Mouse (Mus musculus) hindbrain, embryonic 14.5 days (tissue): Measurements from ENCODE around the gene Nfam1. TPM values are rescaled to one million over a fixed set of nuclear protein-coding genes. Genes with fewer than 3 reads are reported as not detected.
A peak's percentile ranks its signal among the peaks of the same experiment; 100 is the strongest.

ENCODE experiments used
- ATAC-seq: fragments of 200-750 bp; cut with Nextera tagmentation; 2 replicates; pipeline ENCODE4 v1.8.0; 2017; ENCODE audit warnings: moderate number of reproducible peaks, mild to moderate bottlenecking, moderate TSS enrichment, moderate library complexity; ENCODE audit not compliant: low FRiP score
- DNase-seq: peaks from one replicate; pipeline ENCODE4 v3.0.0-alpha.2; 2015; ENCODE audit warnings: low spot score
- H3K27ac ChIP-seq: fragments of 300-500 bp; sonication (generic); 2 replicates; pipeline ENCODE4 v1.5.1; 2014; ENCODE audit warnings: mild to moderate bottlenecking, moderate library complexity
- H3K27me3 ChIP-seq: fragments of 300-500 bp; sonication (generic); 2 replicates; pipeline ENCODE4 v1.6.1; 2014; ENCODE audit warnings: mild to moderate bottlenecking, low read length, mixed read lengths; ENCODE audit not compliant: control insufficient read depth, insufficient read depth
- H3K36me3 ChIP-seq: fragments of 300-500 bp; sonication (generic); replicated peaks from 2 replicates; pipeline ENCODE4 v1.6.1; 2014; ENCODE audit not compliant: control insufficient read depth, insufficient read depth
- H3K4me1 ChIP-seq: fragments of 300-500 bp; sonication (generic); replicated peaks from 2 replicates; pipeline ENCODE4 v1.6.1; 2014; ENCODE audit warnings: antibody characterized with exemption, low read length, mixed read lengths; ENCODE audit not compliant: control insufficient read depth, insufficient read depth
- H3K4me2 ChIP-seq: fragments of 300-500 bp; sonication (generic); replicated peaks from 2 replicates; pipeline ENCODE4 v1.6.1; 2014; ENCODE audit warnings: mild to moderate bottlenecking, moderate library complexity
- H3K4me3 ChIP-seq: fragments of 300-500 bp; sonication (generic); replicated peaks from 2 replicates; pipeline ENCODE4 v1.5.1; 2014; ENCODE audit warnings: mild to moderate bottlenecking, low read length
- H3K9ac ChIP-seq: fragments of 300-500 bp; sonication (generic); 2 replicates; pipeline ENCODE4 v1.6.1; 2014
- H3K9me3 ChIP-seq: fragments of 300-500 bp; sonication (generic); 2 replicates; pipeline ENCODE4 v1.6.1; 2016; ENCODE audit warnings: low read length; ENCODE audit not compliant: control insufficient read depth
- WGBS: fragments of 180-500 bp; shearing (Covaris S2); extraction: QIAGEN DNeasy Blood & Tissue Kit; methylation state at CpG from one replicate; pipeline ENCODE4 v1.1.7; 2014; 5-methylcytosine and 5-hydroxymethylcytosine counted together
- polyA plus RNA-seq: library from polyadenylated mRNA; unstranded; fragments of >200 nt; fragmentation: Nextera tagmentation; extraction: Ambion mirVana; gene quantifications from 2 replicates; pipeline ENCODE4 v1.2.1, GENCODE M21; 2014

Gene Nfam1
- polyA plus RNA-seq, 1 experiment from 2014 or later = 1.9 TPM

DNA sequence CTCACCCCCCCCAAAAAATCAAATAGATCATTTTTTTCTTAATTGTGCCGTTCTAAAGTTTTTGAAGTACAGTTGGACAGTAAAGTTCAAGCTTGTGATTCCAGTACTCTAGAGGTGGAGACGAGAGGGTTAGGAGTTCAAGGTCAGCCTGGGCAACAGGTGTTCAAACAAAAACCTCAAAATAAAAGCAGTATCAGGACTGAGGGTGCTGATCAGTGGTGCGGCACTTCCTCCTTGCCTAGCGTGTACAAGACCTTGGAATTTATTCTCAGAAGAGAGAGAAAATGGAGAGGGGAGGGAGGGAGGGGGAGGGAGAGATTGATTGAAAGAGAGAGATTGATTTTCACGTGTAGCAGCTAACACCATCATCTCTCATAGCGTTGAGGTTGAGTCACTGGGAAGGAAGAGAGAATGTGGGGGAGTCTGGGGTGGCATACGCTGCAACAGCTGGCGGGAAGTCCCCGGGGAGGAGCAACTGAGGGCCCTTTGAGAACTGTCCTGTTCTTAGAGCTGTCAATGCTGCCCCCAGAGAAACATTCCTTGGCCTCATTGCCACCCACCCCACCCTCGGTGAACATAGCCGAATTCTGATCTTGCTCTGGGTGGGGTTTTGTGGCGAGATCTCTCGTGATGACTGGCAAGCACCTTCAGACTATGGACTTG is 24.2 kb downstream of the Nfam1 start:
- Histone ChIP-seq H3K9me3 (no peaks in the 10 kb centered on the region), H3K4me3 (no peak overlapping the region), H3K9ac (no peak overlapping the region), H3K27ac (no peak overlapping the region), H3K27me3 (no peaks in the 10 kb centered on the region), H3K4me2 (no peak overlapping the region), H3K4me1 (peaks cover 22% of the 10 kb centered on the region), H3K36me3 (no peaks in the 10 kb centered on the region)
- no peak for DNase-seq
- no peak for ATAC-seq
- 64% methylated on average over 13 of the region's 13 CpGs for WGBS

DNA sequence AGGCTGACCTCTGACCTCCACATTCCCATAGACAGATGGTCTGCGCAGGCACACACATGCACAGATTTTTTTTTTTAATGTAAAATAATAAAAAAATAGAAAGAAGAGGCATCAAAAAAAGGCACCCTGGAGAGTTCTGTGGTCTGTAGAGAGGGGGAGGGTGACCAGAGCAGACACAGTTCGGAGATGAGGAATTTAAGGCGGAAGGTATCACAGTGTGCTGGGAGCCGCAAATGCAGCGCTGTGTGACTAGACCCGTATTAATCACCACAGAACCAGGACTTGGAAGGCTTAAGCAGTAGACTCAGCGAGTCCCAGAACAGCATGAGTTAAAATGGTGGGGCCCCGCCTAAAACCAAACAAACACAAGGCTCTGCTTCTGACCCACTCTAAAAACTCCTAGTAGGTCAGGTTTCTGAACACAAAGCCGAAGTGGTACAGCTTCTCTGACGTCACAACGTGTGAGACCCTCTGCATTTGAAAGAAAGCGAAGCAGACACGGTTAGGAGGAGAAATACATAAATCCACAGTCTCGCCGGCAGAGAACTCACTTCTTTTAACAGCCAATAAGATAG is 25.7 kb downstream of the Nfam1 start:
- no peak for ATAC-seq
- no peak overlapping the region for H3K9ac ChIP-seq
- DNase-seq = no peak
- no peak overlapping the region for H3K27ac ChIP-seq
- no peak overlapping the region for H3K4me3 ChIP-seq
- no peaks in the 10 kb centered on the region for H3K27me3 ChIP-seq
- H3K36me3 ChIP-seq = no peaks in the 10 kb centered on the region
- no peaks in the 10 kb centered on the region for H3K9me3 ChIP-seq
- peaks cover 33% of the 10 kb centered on the region for H3K4me1 ChIP-seq
- H3K4me2 ChIP-seq = no peak overlapping the region
- 56% methylated on average over 15 of the region's 15 CpGs for WGBS

DNA sequence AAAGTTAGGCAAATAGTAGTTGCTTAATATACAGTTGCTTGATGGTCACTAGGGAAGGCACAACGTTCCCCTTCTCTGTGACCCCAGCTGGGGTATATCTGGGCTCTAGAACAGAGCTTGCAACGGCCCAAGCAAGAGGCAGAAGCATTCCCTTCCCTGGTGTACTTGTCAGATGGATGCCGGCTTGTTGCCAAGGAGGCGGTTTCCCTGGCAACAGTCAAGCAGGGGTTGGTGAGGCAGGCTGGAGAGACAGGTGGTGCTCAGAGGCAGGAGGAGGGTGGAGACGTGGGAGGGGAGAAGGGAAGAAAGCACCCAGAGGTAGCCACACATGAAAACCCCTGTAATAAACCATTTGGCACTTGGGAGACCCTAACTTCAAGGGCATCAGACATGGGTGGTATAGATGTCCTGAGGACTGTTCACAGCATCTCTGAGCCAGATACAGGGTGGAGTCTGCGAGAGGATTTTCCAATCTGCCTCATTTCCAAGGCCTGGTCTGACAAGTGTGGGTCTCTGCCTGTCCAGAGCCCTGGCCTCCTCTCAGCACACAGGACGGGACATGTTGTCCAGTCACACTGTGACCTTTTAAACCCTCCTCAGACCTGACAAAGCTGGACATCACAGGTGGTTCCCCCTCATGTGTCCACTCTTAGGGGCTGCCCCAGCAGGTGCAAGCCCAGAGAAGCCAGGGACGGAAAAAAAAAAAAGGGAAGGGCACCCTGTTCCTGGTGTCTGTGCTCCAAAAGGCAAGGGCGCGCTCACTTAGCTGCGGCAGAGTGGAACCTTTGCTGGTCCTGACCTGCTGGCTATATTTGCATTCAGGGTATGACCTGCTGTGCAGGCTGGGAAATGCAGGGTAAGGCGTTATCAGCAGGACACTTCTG is 30.2 kb downstream of the Nfam1 start:
- 28% methylated on average over 12 of the region's 12 CpGs for WGBS
- Histone ChIP-seq H3K27ac (peak overlapping the region; percentile 82), H3K36me3 (no peaks in the 10 kb centered on the region), H3K4me1 (peaks cover 24% of the 10 kb centered on the region), H3K4me3 (no peak overlapping the region), H3K9me3 (no peaks in the 10 kb centered on the region), H3K27me3 (no peaks in the 10 kb centered on the region), H3K9ac (peak overlapping the region; percentile 42; the same call in 1 of the 2 replicates), H3K4me2 (no peak overlapping the region)
- ATAC-seq (peak; percentile 85), DNase-seq (peak; percentile 83)

DNA sequence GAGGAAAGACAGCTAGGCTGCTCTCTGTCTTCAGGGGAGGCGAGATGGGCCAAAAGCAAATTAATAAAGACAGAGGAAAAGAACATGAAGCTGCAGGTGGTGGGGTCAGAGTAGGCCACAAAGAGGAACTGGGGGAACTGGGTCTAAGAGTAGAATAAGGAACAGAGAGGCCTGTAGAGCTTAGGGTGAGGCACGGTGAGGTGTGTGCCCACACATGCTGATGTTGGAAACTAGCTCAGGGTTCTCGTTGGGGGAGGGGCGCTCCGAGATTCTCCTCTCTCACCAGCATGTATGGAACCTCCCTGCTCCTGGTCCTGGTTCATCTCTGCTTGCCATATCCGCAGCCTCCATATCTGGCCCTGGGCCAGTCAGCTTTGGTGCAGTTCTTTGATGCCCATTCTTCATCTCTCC is 34.3 kb downstream of the Nfam1 start:
- WGBS = 77% methylated on average over 6 of the region's 6 CpGs
- no peaks in the 10 kb centered on the region for H3K27me3 ChIP-seq
- H3K9ac ChIP-seq = no peak overlapping the region
- no peak for ATAC-seq
- no peak for DNase-seq
- H3K4me2 ChIP-seq = no peak overlapping the region
- H3K36me3 ChIP-seq = no peaks in the 10 kb centered on the region
- H3K4me1 ChIP-seq = peaks cover 49% of the 10 kb centered on the region
- no peaks in the 10 kb centered on the region for H3K9me3 ChIP-seq
- H3K4me3 ChIP-seq = no peak overlapping the region
- H3K27ac ChIP-seq = no peak overlapping the region

DNA sequence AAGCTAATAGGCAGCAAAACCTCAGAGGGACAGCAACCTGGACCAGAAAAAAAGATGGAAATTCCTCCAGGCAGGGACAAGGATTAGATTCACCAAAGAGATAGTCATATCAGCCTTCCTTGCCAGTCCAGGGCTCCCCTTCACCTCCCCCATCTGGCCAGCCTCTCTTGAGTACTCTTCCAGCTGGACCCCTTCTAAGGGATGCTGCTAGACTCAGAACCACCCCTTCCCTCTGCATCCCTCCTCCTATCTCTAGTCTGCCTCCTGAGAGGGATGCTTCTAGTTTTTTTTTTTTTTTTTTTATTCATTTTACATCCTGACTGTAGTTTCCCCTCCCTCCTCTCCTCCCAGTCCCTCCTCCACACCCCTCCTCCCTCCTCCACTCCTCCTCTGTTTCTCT is 36.7 kb downstream of the Nfam1 start:
- Histone ChIP-seq H3K36me3 (no peaks in the 10 kb centered on the region), H3K9ac (no peak overlapping the region), H3K9me3 (no peaks in the 10 kb centered on the region), H3K4me2 (no peak overlapping the region), H3K27me3 (no peaks in the 10 kb centered on the region), H3K27ac (no peak overlapping the region), H3K4me1 (peaks cover 41% of the 10 kb centered on the region), H3K4me3 (no peak overlapping the region)
- DNase-seq (no peak), ATAC-seq (no peak)

DNA sequence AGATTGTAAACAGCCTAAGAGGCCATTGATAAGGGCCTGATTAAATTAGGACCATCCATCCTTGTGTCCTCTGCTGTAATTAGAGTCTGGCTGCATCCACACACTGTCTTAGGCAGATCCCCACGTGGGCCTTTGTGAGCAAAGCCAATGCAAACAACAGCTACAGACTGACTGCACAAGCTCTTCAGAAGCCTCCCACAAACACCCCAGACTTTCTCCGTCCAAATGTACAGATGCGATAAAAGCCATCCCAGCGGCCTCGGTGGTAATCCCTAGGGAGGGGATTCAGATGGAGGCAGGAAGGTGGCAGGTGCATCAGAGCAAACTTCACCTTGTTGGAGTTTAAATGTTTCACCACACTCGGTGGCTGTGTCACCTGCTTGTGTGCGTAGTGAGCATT is 37.9 kb downstream of the Nfam1 start:
- Histone ChIP-seq H3K27ac (peak overlapping the region; percentile 63), H3K36me3 (no peaks in the 10 kb centered on the region), H3K9me3 (no peaks in the 10 kb centered on the region), H3K9ac (no peak overlapping the region), H3K4me3 (no peak overlapping the region), H3K4me2 (no peak overlapping the region), H3K4me1 (peaks cover 41% of the 10 kb centered on the region), H3K27me3 (0 out of 2 replicates have a peak, but pooled peaks cover under 1% of the 10 kb centered on the region)
- no peak for DNase-seq
- 56% methylated on average over 7 of the region's 7 CpGs for WGBS
- 0 out of 2 replicates have a peak, but pooled peaks have one; percentile 28 for ATAC-seq

DNA sequence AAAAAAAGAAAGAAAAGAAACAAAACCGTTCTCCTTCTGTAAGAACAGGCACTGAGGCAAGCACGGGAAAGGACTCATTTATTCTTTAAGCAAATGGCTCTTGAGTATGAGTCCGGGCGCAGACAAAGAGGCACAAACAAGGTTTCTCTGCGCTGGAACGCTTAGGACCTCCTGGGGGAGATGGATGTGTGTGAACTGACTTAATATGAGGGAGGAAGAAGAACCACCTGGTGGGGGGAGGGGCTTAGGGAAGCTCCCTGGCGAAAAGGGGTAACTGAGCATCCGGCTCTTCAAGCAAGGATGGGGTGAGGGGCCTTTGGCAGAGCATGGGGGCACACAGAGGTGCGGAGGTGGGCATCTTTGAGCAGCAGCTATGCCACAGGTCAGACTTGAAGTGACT is 40.2 kb downstream of the Nfam1 start:
- H3K4me3 ChIP-seq = no peak overlapping the region
- no peaks in the 10 kb centered on the region for H3K36me3 ChIP-seq
- ATAC-seq (no peak), DNase-seq (no peak)
- WGBS = 39% methylated on average over 9 of the region's 9 CpGs
- H3K27me3 ChIP-seq = 0 out of 2 replicates have a peak, but pooled peaks cover 4% of the 10 kb centered on the region
- 0 out of 2 replicates have a peak overlapping the region, but pooled peaks have one; percentile 28 for H3K27ac ChIP-seq
- H3K9me3 ChIP-seq = no peaks in the 10 kb centered on the region
- no peak overlapping the region for H3K4me2 ChIP-seq
- H3K9ac ChIP-seq = no peak overlapping the region
- H3K4me1 ChIP-seq = peaks cover 58% of the 10 kb centered on the region

DNA sequence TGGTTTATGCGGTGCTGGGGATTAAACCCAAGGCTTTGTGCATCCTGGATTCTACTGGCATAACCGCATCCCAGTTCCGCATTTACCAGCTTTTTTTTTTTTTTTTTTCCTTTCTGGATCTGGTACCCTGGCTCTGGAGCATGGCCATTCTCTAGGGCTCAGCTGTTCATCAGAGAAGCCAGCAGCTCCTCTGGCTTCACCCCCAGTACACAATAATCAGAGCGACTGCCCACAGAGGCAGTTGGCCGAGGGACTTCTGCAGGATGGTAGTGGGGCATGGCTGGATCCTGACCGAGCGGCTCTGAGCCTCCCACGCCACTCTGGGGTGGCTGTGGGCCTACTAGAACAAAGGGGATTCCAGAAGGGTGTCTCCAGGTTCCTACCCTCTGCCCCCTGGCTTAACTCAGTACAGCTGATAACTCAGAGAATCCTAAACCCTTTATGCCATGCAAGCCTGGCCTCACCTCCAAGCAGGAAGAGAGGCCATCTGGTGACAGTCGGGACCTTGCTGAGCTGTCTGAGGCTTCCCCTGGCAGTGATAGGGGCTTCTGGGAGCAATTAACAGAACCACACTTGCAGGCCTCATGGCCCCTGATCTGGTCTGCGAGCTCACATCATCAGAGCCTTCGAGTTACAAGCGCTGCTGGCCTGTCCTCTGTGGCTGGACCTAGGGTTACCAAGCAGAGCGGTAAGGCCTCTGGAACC is 40.9 kb downstream of the Nfam1 start:
- H3K4me2 ChIP-seq = no peak overlapping the region
- H3K27me3 ChIP-seq = 0 out of 2 replicates have a peak, but pooled peaks cover 4% of the 10 kb centered on the region
- no peaks in the 10 kb centered on the region for H3K36me3 ChIP-seq
- no peaks in the 10 kb centered on the region for H3K9me3 ChIP-seq
- peak overlapping the region; percentile 28; the same call in 1 of the 2 replicates for H3K27ac ChIP-seq
- peaks cover 57% of the 10 kb centered on the region for H3K4me1 ChIP-seq
- DNase-seq (no peak), ATAC-seq (no peak)
- no peak overlapping the region for H3K4me3 ChIP-seq
- WGBS = 65% methylated on average over 13 of the region's 13 CpGs
- H3K9ac ChIP-seq = no peak overlapping the region
